Mouse (Mus musculus): ENCODE measurements around the gene Samd4.

Samd4 gene

DNA sequence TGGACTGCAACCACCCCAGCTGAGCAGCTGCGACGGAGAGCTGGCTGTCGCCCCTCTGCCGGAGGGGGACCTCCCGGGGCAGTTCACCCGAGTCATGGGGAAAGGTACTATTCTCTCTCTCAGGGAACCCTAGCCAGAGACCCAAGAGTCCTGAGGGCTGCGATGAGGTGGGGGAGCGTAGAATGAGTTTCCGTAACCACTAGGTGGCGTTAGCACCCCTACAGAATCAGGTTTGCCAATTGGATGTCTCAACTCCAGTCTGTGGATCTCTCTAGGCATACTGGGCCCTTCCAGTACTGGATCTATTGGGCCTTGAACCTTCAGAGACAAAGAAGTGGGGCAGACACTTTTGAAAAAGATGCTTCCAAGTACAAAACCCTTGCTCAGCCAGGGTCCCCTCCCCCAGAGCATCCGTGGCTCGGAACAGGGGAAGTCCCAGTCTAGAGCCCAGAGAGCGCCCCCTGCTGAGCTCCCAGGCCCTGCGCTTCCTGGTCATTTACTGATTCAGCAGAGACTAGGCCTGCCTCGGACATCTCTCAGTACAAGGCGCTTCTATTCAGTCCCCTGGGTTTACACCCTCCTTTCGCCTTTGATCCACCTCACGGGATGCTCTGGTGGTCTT, 191.5 kb downstream of the Samd4 start:
- DNase-seq (ENCODE audit: low spot score), result no peak

DNA sequence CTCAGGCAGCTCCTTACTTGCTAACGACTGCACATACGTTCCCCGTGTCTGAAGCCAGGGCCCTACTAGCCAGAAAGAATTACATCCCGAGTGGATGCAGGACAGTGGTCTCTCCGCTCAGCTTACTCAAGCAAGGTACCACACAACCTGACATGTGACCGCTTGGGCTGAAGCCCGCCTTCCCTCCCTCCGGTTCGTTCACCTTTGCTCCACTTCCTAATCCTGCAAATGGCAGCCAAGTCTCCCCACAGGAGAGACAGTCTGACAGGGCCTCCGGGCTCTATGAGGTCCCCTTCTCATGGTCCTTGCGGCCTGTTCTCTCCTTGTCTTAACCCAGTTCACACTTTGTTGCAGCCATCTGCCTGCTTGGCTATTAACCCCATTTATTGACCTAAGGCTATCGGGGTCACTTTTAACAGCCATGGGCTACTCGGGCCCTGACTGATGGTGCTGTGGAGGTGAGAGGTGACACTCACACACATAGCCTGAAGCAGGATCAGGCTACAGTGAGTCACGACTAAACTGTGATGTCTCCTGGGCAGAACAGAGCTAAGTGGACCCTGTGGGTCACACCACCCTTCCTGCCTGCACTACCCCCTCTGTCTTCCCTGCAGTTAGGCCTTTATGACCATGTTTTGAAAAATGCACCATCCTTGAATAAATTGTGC, 192.5 kb downstream of the Samd4 start:
- no peak for DNase-seq (ENCODE audit: low spot score)

DNA sequence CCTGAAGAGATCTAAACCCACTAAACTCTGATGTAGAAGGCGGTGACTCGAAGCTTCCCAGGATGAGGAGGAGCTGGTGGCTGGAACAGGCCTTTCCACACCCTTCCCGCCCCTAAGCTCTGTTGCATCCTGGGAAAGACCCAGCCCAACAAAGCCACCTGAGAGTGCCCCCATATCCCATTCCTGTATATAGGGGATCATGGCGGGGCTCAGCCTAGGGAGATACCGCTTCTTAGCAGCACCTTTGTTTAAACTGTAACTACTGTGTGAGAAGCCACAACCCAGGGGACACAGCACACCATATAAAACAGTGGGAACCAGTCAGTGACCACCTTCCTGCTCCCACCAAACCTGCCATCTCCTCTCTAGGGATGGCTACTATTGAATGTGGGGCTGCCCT, 193.2 kb downstream of the Samd4 start:
- DNase-seq (ENCODE audit: low spot score), result no peak

DNA sequence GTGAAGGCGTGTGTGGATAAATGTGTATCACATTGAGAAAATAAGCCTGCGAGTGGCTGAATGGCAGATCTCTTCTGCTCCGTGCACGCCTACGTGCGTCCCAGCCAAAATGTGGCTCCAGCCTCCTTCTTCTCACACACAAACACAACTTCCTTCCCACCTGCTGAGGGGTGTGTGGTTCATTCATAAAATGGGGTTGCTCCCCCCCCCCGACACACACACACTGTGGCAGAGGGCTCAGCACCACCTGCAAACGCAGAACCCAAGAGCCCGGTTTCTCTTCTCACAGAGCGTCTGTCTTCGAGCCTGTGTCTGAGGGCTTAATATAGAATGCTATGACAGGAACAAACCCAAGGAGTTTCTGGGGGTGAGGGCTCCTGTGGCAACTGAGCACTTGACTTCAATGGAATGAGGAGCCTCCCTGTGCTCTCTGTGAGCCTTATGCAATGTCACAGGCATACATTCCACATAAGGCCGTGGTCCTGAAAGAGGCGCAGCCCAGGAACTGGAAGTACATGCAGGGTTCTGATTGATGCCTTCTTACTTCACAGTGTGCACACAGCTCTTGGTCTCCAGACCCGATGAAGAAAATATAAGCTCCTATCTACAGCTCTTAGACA, 194.4 kb downstream of the Samd4 start:
- no peak for DNase-seq (ENCODE audit: low spot score)

DNA sequence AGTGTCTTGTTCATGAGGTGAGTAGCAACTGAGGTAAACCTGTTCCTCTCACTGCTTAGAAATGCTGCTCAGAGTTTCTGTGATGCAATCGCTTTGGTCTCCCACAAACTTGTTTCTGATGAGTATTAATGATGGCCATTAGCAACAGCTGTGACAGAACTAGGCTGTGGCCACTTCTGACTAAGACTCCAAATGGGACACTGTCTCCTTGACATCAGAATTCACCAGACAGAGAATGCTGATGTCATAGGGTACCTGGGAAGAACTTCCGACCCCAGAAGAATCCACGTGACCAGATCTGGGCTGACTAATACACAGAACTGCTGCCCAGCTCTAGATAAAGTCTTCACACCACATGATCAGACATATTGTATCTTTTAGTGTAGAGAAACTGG, 194.9 kb downstream of the Samd4 start:
- no peak for DNase-seq (ENCODE audit: low spot score)

DNA sequence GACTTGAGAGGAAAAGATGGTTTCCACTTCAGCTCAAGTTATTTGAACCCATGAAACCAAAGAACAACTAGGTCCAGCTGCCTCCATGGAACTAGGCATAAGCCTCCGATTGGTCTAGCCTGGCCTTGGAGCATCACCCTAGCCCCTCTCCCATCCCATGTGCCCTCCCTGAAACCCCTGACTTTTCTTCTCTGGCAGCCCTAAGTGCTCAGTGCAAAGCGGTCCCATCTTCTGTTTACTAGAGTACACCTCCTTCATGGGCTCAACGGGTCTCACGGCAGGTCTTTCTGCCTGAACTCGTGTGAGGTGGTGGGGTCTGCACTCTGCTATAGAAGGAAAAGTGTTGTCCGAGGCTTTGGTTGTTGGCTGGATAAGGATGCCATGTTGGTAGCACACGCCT, 197.3 kb downstream of the Samd4 start:
- DNase-seq (ENCODE audit: low spot score), result no peak

DNA sequence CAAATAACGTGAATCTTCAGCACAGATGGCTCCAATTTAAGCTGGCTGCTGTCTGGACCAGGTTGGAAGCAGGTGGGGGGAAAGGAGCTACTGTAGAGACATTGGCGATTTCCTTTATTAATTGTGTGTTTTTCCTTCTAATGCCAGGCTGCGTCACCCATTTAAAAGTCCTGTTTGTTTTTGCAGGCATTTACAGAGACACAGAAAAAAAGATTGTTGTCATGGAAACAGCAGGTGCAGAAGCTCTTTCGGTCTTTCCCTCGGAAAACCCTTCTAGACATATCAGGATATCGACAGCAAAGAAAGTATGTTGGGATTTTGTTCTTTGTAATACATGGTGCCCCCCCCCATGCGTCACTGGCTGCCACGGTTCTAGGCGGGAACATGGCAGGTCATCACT, 200.7 kb downstream of the Samd4 start:
- DNase-seq (ENCODE audit: low spot score), result no peak

DNA sequence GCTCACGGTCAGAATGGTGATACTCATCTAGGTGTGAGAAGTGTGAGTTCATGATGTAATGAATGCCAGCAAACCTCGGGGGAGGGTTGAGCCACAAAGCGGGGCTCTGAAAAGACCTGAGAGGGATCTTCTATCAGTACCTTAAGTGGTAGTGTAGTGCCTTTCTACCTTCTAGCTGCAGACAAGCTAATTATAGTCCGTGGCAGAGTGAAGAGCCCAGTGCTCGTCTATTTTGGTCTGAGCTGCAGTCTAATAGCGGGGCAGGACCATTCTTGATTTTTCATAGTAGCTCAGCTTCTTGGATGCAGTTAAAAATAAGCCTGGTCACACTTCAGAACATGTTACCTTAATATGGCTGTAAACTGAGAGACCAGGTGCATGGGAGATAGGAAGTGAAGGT, 201.2 kb downstream of the Samd4 start:
- DNase-seq (ENCODE audit: low spot score), result no peak

DNA sequence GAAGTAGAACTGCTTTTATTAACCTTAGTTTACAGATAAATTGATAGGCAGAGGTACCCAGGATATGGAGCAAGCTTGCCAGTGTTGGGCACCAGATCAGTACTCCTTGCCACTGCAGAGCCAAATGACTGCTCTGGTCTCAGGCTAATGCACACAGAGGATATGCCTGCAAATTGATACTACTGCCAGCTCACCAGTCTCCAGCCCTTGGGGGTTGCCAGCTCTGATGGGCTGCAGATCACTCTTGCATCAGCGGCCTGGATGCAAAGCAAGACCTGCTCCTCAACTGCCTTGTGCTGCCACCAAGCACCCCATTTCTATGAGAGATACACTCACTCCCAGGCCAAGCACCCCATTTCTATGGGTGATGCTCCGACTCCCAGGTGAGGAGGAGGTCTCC, 202.0 kb downstream of the Samd4 start:
- DNase-seq (ENCODE audit: low spot score), result no peak

DNA sequence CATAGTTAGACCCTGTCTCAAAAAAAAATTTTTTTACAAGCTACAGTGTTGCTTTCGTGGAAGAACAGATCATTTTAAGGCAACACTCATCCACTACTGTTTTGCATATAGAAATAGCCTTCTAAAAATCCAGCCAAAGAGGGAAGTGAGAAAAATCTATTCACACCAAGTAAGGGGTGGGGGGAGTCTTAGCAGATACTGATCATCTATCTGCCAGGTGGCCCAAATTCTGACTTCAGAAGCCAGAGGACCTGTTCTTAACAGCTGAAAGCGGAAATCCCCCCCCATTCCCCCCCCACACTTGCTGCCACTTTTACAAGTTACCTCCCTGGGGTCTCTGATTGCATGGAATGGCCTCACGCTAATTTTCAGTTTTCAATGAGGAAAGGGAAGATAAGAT, 203.5 kb downstream of the Samd4 start:
- no peak for DNase-seq (ENCODE audit: low spot score)

DNA sequence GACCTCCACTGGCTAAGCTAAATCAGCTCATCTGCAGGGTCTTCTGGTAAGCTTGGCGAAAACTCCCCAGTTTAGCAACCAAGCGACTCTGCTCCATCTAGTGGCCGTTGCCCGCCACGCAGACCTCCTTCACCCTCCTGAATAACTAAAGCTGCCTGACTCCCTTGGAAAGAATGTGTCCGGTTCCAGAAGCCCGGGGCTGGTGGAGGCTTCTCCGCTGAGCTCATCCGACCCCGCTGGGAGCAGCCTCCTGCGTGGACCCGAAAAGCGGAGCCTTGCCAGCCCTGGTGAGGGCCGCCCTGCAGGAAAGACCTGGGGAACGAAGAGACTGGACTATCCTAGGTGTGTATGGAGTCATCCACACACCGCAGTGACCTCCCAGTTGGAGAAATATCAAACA, 204.1 kb downstream of the Samd4 start:
- DNase-seq (ENCODE audit: low spot score), result peak; percentile 18

DNA sequence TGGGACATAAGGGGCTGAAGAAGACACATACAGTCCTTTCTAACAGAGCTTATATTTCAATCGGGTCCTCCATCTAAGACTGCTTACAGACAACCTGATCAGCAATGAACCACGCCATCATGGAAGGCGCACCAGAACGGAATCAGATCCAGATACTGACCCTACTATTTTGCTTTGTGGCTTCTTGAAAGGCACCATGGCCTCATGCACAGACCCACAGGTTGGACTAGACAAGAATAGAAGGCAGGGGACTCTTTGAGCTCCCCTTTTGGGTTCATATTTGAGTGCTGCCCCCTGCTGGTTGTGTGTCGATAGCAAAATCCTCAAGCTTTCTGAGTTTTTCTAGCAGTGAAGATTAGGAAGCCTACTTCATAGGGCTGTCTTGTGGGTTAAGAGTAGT, 204.5 kb downstream of the Samd4 start:
- peak; percentile 58 for DNase-seq (ENCODE audit: low spot score)

DNA sequence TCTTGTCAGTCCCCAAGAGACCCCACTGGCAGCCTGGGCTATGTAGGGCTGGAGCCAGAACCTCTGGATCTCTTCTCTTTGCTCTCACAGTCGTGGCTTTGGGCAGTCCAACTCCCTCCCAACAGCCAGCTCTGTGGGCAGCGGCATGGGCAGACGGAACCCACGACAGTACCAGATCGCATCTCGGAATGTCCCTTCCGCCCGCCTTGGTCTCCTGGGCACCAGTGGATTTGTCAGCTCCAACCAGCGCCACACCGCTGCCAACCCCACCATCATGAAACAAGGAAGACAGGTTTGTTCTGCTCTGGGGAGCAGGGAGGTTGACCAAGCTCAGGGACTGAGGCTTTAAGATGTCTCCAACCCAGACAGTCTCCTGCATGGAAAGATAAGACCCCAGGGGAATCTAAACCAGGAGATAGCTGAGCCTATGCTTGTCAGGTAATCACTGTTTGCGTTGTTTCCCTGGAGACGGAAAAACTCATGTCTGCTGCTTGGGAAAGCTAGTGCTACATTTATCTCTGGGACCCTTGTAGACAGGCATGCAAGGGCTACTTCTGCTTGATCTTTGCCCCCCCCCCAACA, 205.1 kb downstream of the Samd4 start:
- DNase-seq (ENCODE audit: low spot score), result no peak

DNA sequence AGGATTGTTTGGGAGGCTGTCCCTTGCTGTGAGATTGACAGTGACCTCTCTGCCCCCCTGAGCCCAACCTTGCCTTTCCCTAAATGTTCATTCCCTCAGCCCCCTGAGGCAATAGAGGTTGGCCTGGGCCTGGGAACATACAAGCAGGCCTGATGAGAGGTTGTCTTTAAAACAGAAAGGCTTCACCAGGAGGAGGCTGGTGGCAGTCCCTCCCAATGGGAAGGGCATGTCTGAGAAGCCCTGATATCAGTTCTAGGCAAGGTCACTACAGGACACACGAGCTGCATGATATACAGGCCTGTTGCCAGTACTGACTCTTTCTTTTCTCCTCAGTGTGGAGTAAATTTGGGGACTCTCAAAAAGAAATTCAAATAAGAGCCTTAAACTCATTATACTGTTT, 205.7 kb downstream of the Samd4 start:
- DNase-seq (ENCODE audit: low spot score), result no peak

DNA sequence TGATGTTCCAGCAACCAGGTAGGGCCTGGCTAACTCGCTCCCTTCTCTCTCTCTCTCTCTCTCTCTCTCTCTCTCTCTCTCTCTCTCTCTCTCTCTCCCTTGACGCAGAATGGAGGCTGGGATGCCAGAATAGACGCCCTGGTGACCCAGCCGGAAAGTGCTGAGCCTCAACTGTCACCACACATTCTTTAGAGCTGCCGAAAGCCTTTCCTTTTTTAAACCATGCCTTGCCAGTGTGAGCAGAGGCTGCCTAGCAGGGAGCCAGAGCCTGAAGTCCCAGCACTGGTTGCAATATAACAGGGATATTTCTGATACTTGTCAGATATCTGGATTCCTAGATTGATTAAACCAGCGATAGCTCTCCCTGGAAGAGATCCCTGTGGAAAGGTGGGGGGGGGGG, 206.5 kb downstream of the Samd4 start:
- DNase-seq (ENCODE audit: low spot score), result no peak

DNA sequence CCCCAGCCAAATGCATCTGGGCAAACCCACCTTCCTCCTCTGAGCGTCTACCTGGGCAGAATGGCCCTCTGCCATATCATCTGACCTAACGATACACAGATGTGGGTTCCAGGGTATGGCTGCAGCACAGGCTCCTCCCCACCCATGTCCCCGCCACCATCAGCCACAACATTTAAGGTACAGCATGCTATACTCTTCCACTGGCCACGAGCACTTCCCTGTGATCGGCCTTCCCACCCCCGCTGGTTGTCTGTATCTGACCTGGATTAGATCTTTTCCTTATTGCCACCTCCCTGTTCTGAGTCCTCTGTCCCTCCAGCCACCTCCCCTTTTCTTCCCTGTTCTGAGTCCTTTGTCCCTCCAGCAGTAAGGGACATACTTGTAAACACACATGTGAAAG, 209.3 kb downstream of the Samd4 start:
- DNase-seq (ENCODE audit: low spot score), result no peak

DNA sequence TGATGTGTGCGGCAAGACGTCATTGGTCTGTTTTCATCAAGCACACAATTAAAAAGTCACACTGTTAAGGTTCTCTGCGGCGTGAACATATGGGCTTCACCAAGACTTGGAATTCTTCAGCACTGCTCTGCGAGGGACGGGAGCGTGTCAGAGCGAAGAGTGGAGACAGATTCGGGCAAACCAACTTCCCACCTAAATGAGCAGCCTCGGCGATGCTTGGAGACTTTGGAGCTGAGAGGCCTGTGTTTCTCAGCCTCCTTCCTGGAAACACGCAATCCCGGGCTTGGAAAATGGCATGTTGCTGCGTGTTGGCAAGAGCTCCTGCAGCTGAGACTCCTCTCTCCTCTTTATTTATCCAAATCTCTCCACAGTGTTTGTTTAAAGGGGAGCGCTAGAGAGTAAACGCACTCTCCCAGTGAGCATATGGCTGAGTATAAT, 210.7 kb downstream of the Samd4 start:
- DNase-seq (ENCODE audit: low spot score), result peak; percentile 12

DNA sequence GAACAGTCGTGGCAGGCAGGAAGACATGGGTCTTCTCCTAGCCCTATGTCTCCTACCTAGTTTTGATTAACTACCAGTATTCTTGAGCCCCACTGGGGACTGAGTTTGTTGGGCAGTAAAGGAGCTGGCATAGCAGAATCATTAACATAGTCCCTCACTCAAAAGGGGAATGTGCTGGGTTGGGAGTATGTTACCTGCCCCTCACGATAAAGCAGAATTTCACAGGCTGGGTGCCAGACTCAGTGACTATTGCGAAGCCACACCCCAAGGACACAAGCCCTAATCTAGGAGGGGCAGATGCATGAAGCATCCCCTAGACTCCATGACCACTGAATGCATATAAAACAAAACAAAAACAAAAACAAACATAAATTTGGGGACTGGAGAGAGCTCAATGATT, 212.4 kb downstream of the Samd4 start:
- no peak for DNase-seq (ENCODE audit: low spot score)

DNA sequence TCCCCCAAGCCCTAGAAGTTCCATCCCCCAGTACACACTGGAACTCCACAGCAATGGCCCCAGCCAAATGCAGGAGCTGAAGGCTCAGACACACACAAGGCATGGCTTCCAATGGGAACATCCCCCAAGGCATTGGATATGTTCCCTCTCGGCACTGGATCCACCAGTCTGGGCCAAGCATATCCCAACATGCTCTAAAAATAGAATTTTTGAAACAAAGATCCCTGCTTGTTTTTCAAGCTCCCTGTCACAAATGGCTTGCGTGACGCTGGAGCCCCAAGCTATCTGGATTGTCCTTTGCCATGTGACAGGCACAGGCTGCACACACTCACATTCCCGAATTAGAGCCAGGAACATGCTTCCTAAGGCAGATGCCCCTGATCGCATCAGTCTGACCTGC, 213.7 kb downstream of the Samd4 start:
- DNase-seq (ENCODE audit: low spot score), result no peak

DNA sequence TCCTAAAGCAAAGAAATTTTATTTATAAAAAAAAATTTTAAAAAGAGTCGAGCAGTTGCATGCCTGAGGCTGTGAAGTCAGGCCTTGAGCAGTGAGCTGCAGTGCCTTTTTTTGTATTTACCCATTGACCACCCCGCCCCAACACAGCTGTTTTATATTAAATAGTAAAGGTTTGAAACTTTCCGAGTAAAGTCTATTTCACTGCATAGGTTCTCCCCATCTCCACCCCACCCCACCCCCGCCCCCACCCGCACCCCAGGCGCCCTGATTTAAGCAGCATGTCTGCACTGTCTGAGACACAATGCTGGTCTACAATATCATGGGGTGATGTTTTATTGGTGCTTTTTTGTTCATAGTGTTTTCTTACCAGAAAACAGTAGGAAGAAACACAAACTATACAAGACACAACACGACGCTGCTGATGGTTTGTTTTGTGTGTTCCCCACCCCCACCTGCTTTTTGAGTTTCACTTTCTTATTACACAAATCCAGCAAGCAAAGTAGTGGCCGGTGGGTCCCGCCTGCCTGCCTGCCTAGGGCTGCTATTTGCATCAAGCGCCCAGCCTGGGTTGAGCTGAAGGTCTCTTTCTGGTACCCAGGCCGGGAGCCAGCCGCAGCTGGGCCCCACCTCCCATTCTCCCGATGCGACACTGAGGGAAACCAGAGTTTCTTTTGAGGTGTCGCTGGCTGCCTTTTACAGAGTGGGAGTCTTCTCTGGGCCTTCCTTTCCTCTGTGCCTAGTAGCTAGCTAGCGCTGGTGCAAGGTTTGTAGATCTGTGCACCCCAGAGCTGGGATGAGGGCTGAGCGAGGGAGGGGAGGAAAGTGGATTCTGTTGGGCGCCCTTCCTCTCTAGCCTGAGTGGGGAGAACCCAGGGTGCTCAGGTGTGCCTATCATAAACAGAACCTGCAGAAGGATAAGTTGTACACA, 221.9 kb downstream of the Samd4 start:
- DNase-seq (ENCODE audit: low spot score), result no peak

DNA sequence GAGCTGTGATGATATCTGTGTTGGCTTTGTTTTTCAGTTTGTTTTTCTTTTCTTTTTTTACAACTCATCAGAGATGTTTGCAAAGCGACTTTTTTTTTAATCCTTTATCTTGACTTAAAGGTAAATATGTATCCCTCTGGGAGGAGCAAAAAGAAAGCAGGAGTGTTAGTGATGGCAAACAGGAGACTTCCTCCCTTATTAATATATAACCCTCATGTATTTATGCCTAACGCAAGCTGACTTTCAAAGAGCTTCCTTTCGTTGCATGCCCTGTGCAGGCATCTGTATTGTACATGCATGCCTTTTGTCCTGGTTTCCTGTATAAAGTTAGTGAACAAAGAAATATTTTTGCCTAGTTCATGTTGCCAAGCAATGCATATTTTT, 222.5 kb downstream of the Samd4 start:
- DNase-seq (ENCODE audit: low spot score), result no peak

DNA sequence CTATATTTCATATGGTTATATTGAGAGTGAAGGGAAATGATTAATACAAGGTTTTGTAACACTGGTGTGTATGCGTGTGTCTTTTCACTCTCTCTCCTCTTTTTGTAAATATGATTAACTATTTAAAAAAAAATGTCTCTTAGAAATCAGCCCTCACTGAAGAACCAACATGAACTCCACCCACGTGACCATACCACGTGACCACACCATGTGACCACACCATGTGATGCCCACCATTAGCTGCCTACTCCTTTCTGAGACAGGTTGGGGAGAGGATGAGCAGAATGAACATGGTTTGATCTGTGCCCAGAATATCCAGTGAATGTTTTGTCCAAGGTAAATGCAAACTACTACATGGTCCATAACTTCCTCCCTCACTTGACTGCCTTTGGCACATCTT, 223.1 kb downstream of the Samd4 start:
- no peak for DNase-seq (ENCODE audit: low spot score)

Data from left cerebral cortex, adult 11 months (tissue).